Comparison of ENCODE assay signal across 7 mouse cellular contexts in the genomic region with DNA sequence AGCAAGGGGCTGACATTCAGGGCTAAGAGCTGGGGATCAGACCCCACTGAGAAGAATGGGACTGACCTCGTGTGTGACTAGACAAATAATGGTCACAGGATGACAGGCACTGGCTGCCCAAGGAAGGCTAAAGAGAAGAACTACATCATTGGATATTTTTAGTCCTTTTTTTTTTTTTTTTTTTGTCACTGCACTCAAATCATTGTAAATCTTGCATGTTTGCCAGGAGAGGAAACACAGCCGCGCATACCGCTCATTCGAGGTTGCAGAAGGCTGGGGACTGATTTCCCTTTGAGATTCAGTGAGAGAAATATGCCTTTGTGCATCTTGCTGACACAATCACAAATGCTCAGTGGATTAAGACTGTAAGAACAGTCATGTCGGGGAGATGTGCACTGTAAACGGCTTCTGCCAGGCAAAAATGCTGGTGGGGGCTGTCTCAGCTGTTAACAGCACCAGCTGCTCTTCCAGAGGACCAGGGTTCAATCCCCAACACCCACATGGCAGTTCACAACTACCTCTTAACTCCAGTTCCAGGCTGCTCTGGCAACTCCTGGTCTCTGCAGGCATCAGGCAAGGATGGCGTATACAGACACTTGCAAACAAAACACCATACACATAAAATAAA. TPM values are rescaled to one million over a fixed set of nuclear protein-coding genes. Genes with fewer than 3 reads are reported as not detected.
DNase-seq lines count a peak whose midpoint lies in the region; ATAC-seq and TF ChIP-seq lines count a peak whose summit lies in the region.

No protein-coding gene starts in this region.

- no peak for TF ChIP-seq POLR2A in lung, adult 2 months (IDR thresholded peaks at IDR 0.05; ENCODE audit: borderline replicate concordance, extremely low read depth, low read depth, low read length)

- H3K9ac ChIP-seq in lung, embryonic 16.5 days (ENCODE audit: low read length) = peak overlapping the region; percentile 34; the same call in 1 of the 2 replicates
- H3K9ac ChIP-seq in hindbrain, embryonic 15.5 days = no peak overlapping the region

- H3K4me1 ChIP-seq in lung, embryonic 16.5 days (replicated peaks; ENCODE audit: control insufficient read depth, insufficient read depth, low read length) = peaks cover 67% of the 10 kb centered on the region
- H3K4me1 ChIP-seq in lung, adult 2 months (ENCODE audit: control insufficient read depth, insufficient read depth, low read length) = peaks cover 37% of the 10 kb centered on the region
- peaks cover 91% of the 10 kb centered on the region for H3K4me1 ChIP-seq in embryonic facial prominence, embryonic 10.5 days
- peaks cover 20% of the 10 kb centered on the region for H3K4me1 ChIP-seq in hindbrain, embryonic 15.5 days (replicated peaks)

- TF ChIP-seq CTCF in lung, adult 2 months (IDR thresholded peaks at IDR 0.05; ENCODE audit: insufficient read depth, low read length) = no peak

- H3K27me3 ChIP-seq in lung, embryonic 16.5 days (ENCODE audit: control insufficient read depth, insufficient read depth, low read depth, low read length) = no peaks in the 10 kb centered on the region
- H3K27me3 ChIP-seq in embryonic facial prominence, embryonic 10.5 days (replicated peaks; ENCODE audit: low read depth, poor library complexity, severe bottlenecking) = 0 out of 2 replicates have a peak, but pooled peaks cover 10% of the 10 kb centered on the region
- peaks cover 4% of the 10 kb centered on the region; the same call in 1 of the 2 replicates for H3K27me3 ChIP-seq in hindbrain, embryonic 15.5 days

- no peaks in the 10 kb centered on the region for H3K36me3 ChIP-seq in lung, embryonic 16.5 days (ENCODE audit: control insufficient read depth, insufficient read depth, low read length)
- H3K36me3 ChIP-seq in embryonic facial prominence, embryonic 10.5 days (replicated peaks) = no peaks in the 10 kb centered on the region
- H3K36me3 ChIP-seq in hindbrain, embryonic 15.5 days = no peaks in the 10 kb centered on the region

- H3K4me3 ChIP-seq in lung, embryonic 16.5 days (ENCODE audit: low read length) = no peak overlapping the region
- no peak overlapping the region for H3K4me3 ChIP-seq in lung, adult 2 months (replicated peaks; ENCODE audit: extremely low read depth, low read depth, low read length)
- H3K4me3 ChIP-seq in embryonic facial prominence, embryonic 10.5 days = no peak overlapping the region
- H3K4me3 ChIP-seq in hindbrain, embryonic 15.5 days = no peak overlapping the region

- ATAC-seq in lung, embryonic 16.5 days (ENCODE audit: low read depth) = no peak
- no peak for ATAC-seq in hindbrain, embryonic 15.5 days (ENCODE audit: low FRiP score, low read depth)

- no peak for DNase-seq in lung, adult 2 months
- no peak for DNase-seq in embryonic facial prominence, embryonic 10.5 days (ENCODE audit: low spot score)
- peak; percentile 30 to 64 for DNase-seq in lung, postnatal 4 days
- DNase-seq in urinary bladder, postnatal 36 days (ENCODE audit: low spot score in 2 of 2) = no peak
- no peak for DNase-seq in cerebellum, adult 18-20 months

- H3K9me3 ChIP-seq in lung, embryonic 16.5 days (ENCODE audit: control insufficient read depth, low read length) = no peaks in the 10 kb centered on the region
- H3K9me3 ChIP-seq in embryonic facial prominence, embryonic 10.5 days = no peaks in the 10 kb centered on the region
- no peaks in the 10 kb centered on the region for H3K9me3 ChIP-seq in hindbrain, embryonic 15.5 days

- H3K4me2 ChIP-seq in lung, embryonic 16.5 days (ENCODE audit: low read depth, low read length) = no peak overlapping the region
- 0 out of 2 replicates have a peak overlapping the region, but pooled peaks have one; percentile 11 for H3K4me2 ChIP-seq in hindbrain, embryonic 15.5 days

- H3K27ac ChIP-seq in lung, embryonic 16.5 days (ENCODE audit: low read length) = peak overlapping the region; percentile 77
- peak overlapping the region; percentile 26 for H3K27ac ChIP-seq in embryonic facial prominence, embryonic 10.5 days (replicated peaks)
- H3K27ac ChIP-seq in hindbrain, embryonic 15.5 days (replicated peaks) = peak overlapping the region; percentile 31; the same call in 1 of the 2 replicates

- 26% methylated on average over 8 of the region's 8 CpGs for WGBS in lung, embryonic 16.5 days
- 13% methylated on average over 8 of the region's 8 CpGs for WGBS in lung, adult 2 months
- WGBS in embryonic facial prominence, embryonic 10.5 days = 68% methylated on average over 8 of the region's 8 CpGs
- WGBS in hindbrain, embryonic 15.5 days = 36% methylated on average over 8 of the region's 8 CpGs

RNA-seq across cellular contexts. Expression of gene Rassf3, which starts 4.5 kb away (rescaled TPM):
- polyA plus RNA-seq in lung, embryonic 16.5 days (2015; fragmentation: Nextera tagmentation; extraction: Ambion mirVana) = 19.7 and 20.7 TPM in 2 replicates
- 66.7 and 97.0 TPM in 2 replicates for polyA plus RNA-seq in lung, adult 2 months (2012; rRNA removed)
- 15.8 and 19.4 TPM in 2 replicates for polyA plus RNA-seq in embryonic facial prominence, embryonic 10.5 days (2016; fragmentation: Nextera tagmentation; extraction: Ambion mirVana)
- 5.1 TPM in 2 replicates for polyA plus RNA-seq in hindbrain, embryonic 15.5 days (2015; fragmentation: Nextera tagmentation; extraction: Ambion mirVana)

Comparison
In these comparisons a context has a peak if more than half of its experiments do, and no peak if none do; other contexts are left out.
1. DNase-seq: peak in lung, postnatal 4 days (2 of 2); none in lung, adult 2 months (single experiment), embryonic facial prominence, embryonic 10.5 days (single experiment), urinary bladder, postnatal 36 days (0 of 2) and cerebellum, adult 18-20 months (0 of 2).
2. H3K27ac ChIP-seq: peak in every context shown above with its lines; median percentile 77 in lung, embryonic 16.5 days; 31 in hindbrain, embryonic 15.5 days; 26 in embryonic facial prominence, embryonic 10.5 days.